Mouse (Mus musculus): ENCODE data around the gene Naaladl2. TPM values are rescaled to one million over a fixed set of nuclear protein-coding genes. Genes with fewer than 3 reads are reported as not detected.

Gene Naaladl2
- 2.0 and 3.4 TPM in 2 replicates for polyA plus RNA-seq (2015; fragmentation: Nextera tagmentation; extraction: Ambion mirVana)

- Histone ChIP-seq H3K9ac (ENCODE audit: low read length) (peak within 1 kb of the TSS; percentile 68), H3K4me1 (replicated peaks; ENCODE audit: control insufficient read depth, insufficient read depth, low read length) (peaks cover 6% of the 10 kb centered on the region), H3K27me3 (ENCODE audit: control insufficient read depth, insufficient read depth, low read depth, low read length) (no peaks in the 10 kb centered on the region), H3K27ac (ENCODE audit: low read length) (peak within 1 kb of the TSS; percentile 23; the same call in 1 of the 2 replicates), H3K4me3 (ENCODE audit: low read length) (peak within 1 kb of the TSS; percentile 71), H3K36me3 (ENCODE audit: control insufficient read depth, insufficient read depth, low read length) (no peaks in the 10 kb centered on the region), H3K4me2 (ENCODE audit: low read depth, low read length) (peak within 1 kb of the TSS; percentile 77), H3K9me3 (ENCODE audit: control insufficient read depth, low read length) (no peaks in the 10 kb centered on the region)
- under 1% methylated on average over 74 of the region's 93 CpGs for WGBS
- ATAC-seq (ENCODE audit: low read depth) = peak; percentile 94
Observed at GRCm38 (mm10) chr3:25143555-25144311, at the start of gene Naaladl2. Gene Naaladl2 (minus strand): TSS chr3:25144261.

- no peak overlapping the region for H3K27ac ChIP-seq (ENCODE audit: low read length)
- H3K9me3 ChIP-seq (ENCODE audit: control insufficient read depth, low read length) = peaks cover 10% of the 10 kb centered on the region
- H3K4me2 ChIP-seq (ENCODE audit: low read depth, low read length) = no peak overlapping the region
- WGBS = 92% methylated on average over 13 of the region's 13 CpGs
- no peak overlapping the region for H3K4me3 ChIP-seq (ENCODE audit: low read length)
- H3K27me3 ChIP-seq (ENCODE audit: control insufficient read depth, insufficient read depth, low read depth, low read length) = no peaks in the 10 kb centered on the region
- H3K9ac ChIP-seq (ENCODE audit: low read length) = no peak overlapping the region
- H3K36me3 ChIP-seq (ENCODE audit: control insufficient read depth, insufficient read depth, low read length) = no peaks in the 10 kb centered on the region
- ATAC-seq (ENCODE audit: low read depth) = no peak
- H3K4me1 ChIP-seq (replicated peaks; ENCODE audit: control insufficient read depth, insufficient read depth, low read length) = no peaks in the 10 kb centered on the region
Observed at GRCm38 (mm10) chr3:25151721-25152120, 7.7 kb upstream of the Naaladl2 start.

GRCm38 (mm10) chr3:25147271-25147670 lies 3.2 kb upstream of the Naaladl2 start:
- no peak overlapping the region for H3K4me3 ChIP-seq (ENCODE audit: low read length)
- H3K4me2 ChIP-seq (ENCODE audit: low read depth, low read length) = no peak overlapping the region
- peaks cover 10% of the 10 kb centered on the region for H3K9me3 ChIP-seq (ENCODE audit: control insufficient read depth, low read length)
- H3K27ac ChIP-seq (ENCODE audit: low read length) = no peak overlapping the region
- peaks cover 6% of the 10 kb centered on the region for H3K4me1 ChIP-seq (replicated peaks; ENCODE audit: control insufficient read depth, insufficient read depth, low read length)
- no peaks in the 10 kb centered on the region for H3K36me3 ChIP-seq (ENCODE audit: control insufficient read depth, insufficient read depth, low read length)
- ATAC-seq (ENCODE audit: low read depth) = no peak
- no peak overlapping the region for H3K9ac ChIP-seq (ENCODE audit: low read length)
- no peaks in the 10 kb centered on the region for H3K27me3 ChIP-seq (ENCODE audit: control insufficient read depth, insufficient read depth, low read depth, low read length)

GRCm38 (mm10) chr3:25144961-25145697 lies 1.1 kb upstream of the Naaladl2 start:
- Histone ChIP-seq H3K27ac (ENCODE audit: low read length) (no peak overlapping the region), H3K27me3 (ENCODE audit: control insufficient read depth, insufficient read depth, low read depth, low read length) (no peaks in the 10 kb centered on the region), H3K36me3 (ENCODE audit: control insufficient read depth, insufficient read depth, low read length) (no peaks in the 10 kb centered on the region), H3K9me3 (ENCODE audit: control insufficient read depth, low read length) (peaks cover 3% of the 10 kb centered on the region; the same call in 1 of the 2 replicates), H3K9ac (ENCODE audit: low read length) (no peak overlapping the region), H3K4me1 (replicated peaks; ENCODE audit: control insufficient read depth, insufficient read depth, low read length) (peaks cover 6% of the 10 kb centered on the region), H3K4me2 (ENCODE audit: low read depth, low read length) (0 out of 2 replicates have a peak overlapping the region, but pooled peaks have one; percentile 77), H3K4me3 (ENCODE audit: low read length) (no peak overlapping the region)
- WGBS = 14% methylated on average over 8 of the region's 8 CpGs
- ATAC-seq (ENCODE audit: low read depth) = no peak

DNA sequence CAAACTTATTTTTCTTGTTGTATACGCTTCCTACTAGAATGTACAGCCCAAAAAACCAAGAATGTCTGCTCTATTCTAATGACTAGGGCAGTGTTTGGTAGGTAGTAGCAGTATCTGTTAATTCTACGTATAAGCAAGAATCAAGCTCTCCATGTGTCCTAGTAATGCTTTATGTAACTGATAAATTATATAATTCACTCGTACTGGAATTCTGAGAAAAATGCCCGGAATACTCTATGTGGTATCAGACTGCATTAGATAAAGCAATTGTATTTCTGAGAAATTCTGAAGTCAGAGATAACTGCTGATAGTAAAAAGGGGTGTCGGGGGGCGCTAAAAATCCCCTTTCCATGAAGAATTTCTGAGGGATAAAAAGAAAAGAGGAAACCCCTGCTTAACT lies 950 bp downstream of the Naaladl2 start:
- Histone ChIP-seq H3K27ac (ENCODE audit: low read length) (no peak overlapping the region), H3K4me2 (ENCODE audit: low read depth, low read length) (peak overlapping the region; percentile 77), H3K9ac (ENCODE audit: low read length) (peak overlapping the region; percentile 68), H3K27me3 (ENCODE audit: control insufficient read depth, insufficient read depth, low read depth, low read length) (no peaks in the 10 kb centered on the region), H3K36me3 (ENCODE audit: control insufficient read depth, insufficient read depth, low read length) (no peaks in the 10 kb centered on the region), H3K9me3 (ENCODE audit: control insufficient read depth, low read length) (no peaks in the 10 kb centered on the region), H3K4me1 (replicated peaks; ENCODE audit: control insufficient read depth, insufficient read depth, low read length) (peaks cover 6% of the 10 kb centered on the region), H3K4me3 (ENCODE audit: low read length) (peak overlapping the region; percentile 71)
- no peak for ATAC-seq (ENCODE audit: low read depth)
- 38% methylated on average over 6 of the region's 6 CpGs for WGBS

GRCm38 (mm10) chr3:25131848-25132247 lies 12.2 kb downstream of the Naaladl2 start:
- ATAC-seq (ENCODE audit: low read depth) = no peak
- H3K4me3 ChIP-seq (ENCODE audit: low read length) = no peak overlapping the region
- H3K4me1 ChIP-seq (replicated peaks; ENCODE audit: control insufficient read depth, insufficient read depth, low read length) = no peaks in the 10 kb centered on the region
- no peaks in the 10 kb centered on the region for H3K36me3 ChIP-seq (ENCODE audit: control insufficient read depth, insufficient read depth, low read length)
- no peak overlapping the region for H3K27ac ChIP-seq (ENCODE audit: low read length)
- no peak overlapping the region for H3K4me2 ChIP-seq (ENCODE audit: low read depth, low read length)
- no peaks in the 10 kb centered on the region for H3K27me3 ChIP-seq (ENCODE audit: control insufficient read depth, insufficient read depth, low read depth, low read length)
- no peaks in the 10 kb centered on the region for H3K9me3 ChIP-seq (ENCODE audit: control insufficient read depth, low read length)
- no peak overlapping the region for H3K9ac ChIP-seq (ENCODE audit: low read length)
- 54% methylated on average over 3 of the region's 3 CpGs for WGBS

- 60% methylated on average over 4 of the region's 4 CpGs for WGBS
Observed at GRCm38 (mm10) chr3:25127864-25128263, 16.2 kb downstream of the Naaladl2 start.

DNA sequence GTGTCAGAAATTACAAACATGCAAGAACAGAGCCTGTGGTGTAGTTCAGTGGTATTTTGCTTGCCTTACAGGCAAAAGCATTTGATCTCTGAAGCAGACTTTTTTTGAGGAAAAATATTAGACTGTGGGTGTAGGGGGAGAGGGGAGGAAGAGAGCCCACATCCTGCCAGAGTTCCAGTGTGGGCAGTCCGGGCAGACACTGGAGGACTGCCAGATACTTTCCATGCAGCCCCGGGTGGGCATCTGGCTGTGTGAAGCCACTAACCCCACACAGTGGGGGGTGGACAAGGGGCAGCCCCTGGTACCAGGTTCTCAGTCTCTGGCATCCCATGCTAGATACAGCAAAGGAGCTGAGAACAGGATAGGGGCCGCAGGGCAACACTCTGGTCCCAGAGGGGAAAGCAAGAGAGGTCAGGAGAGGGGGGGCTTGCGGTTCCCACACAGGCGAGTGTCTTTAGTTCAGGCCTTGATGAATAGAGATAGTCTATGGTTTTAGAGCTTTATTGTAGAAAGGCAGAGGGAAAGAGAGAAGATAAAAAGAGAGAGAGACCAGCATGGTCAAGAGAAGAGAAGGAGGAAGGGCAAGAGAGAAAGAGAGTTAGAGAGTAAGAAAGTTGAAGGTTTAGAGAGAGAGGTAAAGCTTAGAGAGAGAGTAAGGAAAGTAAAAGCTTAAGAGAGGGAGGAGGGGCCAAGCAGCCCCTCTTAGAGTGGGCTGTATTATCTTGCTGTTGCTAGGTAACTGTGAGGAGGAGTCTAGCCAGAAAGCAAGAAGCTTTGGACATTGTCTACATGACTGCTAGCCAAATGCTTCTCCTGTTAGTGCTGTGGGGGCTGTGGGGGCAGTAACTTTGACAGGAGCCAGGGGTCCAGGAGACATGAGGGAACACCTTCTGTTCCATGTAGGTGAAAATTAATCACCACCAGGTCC lies 18.9 kb downstream of the Naaladl2 start:
- H3K4me1 ChIP-seq (replicated peaks; ENCODE audit: control insufficient read depth, insufficient read depth, low read length) = no peaks in the 10 kb centered on the region
- no peak overlapping the region for H3K27ac ChIP-seq (ENCODE audit: low read length)
- no peak overlapping the region for H3K4me2 ChIP-seq (ENCODE audit: low read depth, low read length)
- H3K9me3 ChIP-seq (ENCODE audit: control insufficient read depth, low read length) = no peaks in the 10 kb centered on the region
- ATAC-seq (ENCODE audit: low read depth) = no peak
- no peak overlapping the region for H3K4me3 ChIP-seq (ENCODE audit: low read length)
- no peaks in the 10 kb centered on the region for H3K36me3 ChIP-seq (ENCODE audit: control insufficient read depth, insufficient read depth, low read length)
- no peaks in the 10 kb centered on the region for H3K27me3 ChIP-seq (ENCODE audit: control insufficient read depth, insufficient read depth, low read depth, low read length)
- no peak overlapping the region for H3K9ac ChIP-seq (ENCODE audit: low read length)
- 46% methylated on average over 5 of the region's 5 CpGs for WGBS

More at GRCm38 (mm10) chr3:25127864-25128263, 16.2 kb downstream of the Naaladl2 start:
- Histone ChIP-seq H3K4me3 (ENCODE audit: low read length) (no peak overlapping the region), H3K4me1 (replicated peaks; ENCODE audit: control insufficient read depth, insufficient read depth, low read length) (no peaks in the 10 kb centered on the region), H3K27ac (ENCODE audit: low read length) (no peak overlapping the region), H3K27me3 (ENCODE audit: control insufficient read depth, insufficient read depth, low read depth, low read length) (no peaks in the 10 kb centered on the region), H3K9me3 (ENCODE audit: control insufficient read depth, low read length) (no peaks in the 10 kb centered on the region), H3K36me3 (ENCODE audit: control insufficient read depth, insufficient read depth, low read length) (no peaks in the 10 kb centered on the region), H3K9ac (ENCODE audit: low read length) (no peak overlapping the region), H3K4me2 (ENCODE audit: low read depth, low read length) (no peak overlapping the region)
- ATAC-seq (ENCODE audit: low read depth) = no peak
